Mouse (Mus musculus) megakaryocyte, embryonic 14.5 days (primary cell): ENCODE data around the gene Ppp1r3c.

Experiments used
- FLI1 ChIP-seq: IDR thresholded peaks from 2 replicates; pipeline ENCODE4 v1.6.1; 2012; ENCODE audit warnings: low read length, inconsistent platforms, mixed read lengths
- GATA1 ChIP-seq: IDR thresholded peaks from 3 replicates; pipeline ENCODE4 v1.6.1; 2012; ENCODE audit warnings: mixed read lengths, low read length, inconsistent platforms, borderline replicate concordance

DNA sequence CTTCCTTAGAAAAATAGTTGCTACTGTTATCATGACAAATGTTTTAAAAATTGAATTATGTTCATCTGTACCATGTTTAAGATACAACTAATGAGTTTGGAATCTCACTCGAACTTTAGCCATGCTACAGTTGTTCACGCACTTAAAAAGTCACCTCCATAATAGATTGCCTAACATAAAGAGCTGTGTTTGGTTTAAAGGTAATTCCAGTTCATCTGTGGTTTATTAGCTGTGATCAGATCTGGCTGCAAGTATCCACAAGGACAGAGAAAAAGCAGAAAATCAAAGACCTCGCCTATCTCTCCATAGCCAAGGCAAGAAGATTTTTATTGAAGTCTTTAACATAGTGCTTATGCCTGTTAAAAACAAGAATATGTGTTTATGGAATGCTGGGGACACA lies 43.3 kb upstream of the Ppp1r3c start:
- TF ChIP-seq FLI1 (no peak), GATA1 (no peak)
